ENCODE assay signal across 12 mouse cellular contexts in the genomic region with DNA sequence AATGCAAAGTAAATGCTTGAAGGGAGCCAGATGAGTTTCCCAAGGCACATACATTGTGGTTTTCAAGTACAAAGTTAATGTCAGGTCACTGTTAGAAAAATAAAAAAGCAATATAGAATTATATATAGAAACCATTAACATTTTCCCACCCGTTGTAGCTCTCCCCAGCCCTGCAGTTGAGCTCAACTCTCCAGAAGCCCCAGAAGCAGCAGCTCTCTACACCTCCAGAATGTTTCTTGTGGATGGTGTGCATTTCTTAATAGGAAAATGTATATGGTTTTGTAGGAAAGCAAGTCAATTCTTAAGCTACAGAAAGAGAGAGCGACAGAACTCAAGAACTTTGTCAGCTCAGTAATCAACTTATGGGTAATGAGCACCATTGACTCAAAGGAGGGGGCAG.
"Had no signal": no experiment of that assay in that cellular context is flagged by ENCODE, and none has a peak within 500 bp of the region (broad histone marks: within the 10 kb centered on the region; RNA-seq: fewer than 3 reads in every experiment).

No protein-coding gene starts in this region.

- DNase-seq: retina, postnatal 1 day; right cerebral cortex, adult 18-20 months; right cerebral cortex, postnatal 14 days; right cerebral cortex, postnatal 25 days; right cerebral cortex, postnatal 4 days; spleen, adult 18-20 months; thymus, adult 18-20 months; thymus, adult 2 months; thymus, postnatal 14 days; thymus, postnatal 25 days; thymus, postnatal 36 days; thymus, postnatal 4 days had no signal
